8 mouse cellular contexts compared by ENCODE assay signal in genomic region chr19:42148569-42148860, GRCm38 (mm10). TPM values are rescaled to one million over a fixed set of nuclear protein-coding genes. Genes with fewer than 3 reads are reported as not detected.
A peak's percentile ranks its signal among the peaks of the same experiment; 100 is the strongest.
DNase-seq lines count a peak whose midpoint lies in the region; ATAC-seq and TF ChIP-seq lines count a peak whose summit lies in the region.

No protein-coding gene starts in this region.

- H3K27me3 ChIP-seq in lung, embryonic 16.5 days (ENCODE audit: control insufficient read depth, insufficient read depth, low read depth, low read length): no peaks in the 10 kb centered on the region
- H3K27me3 ChIP-seq in limb, embryonic 13.5 days: no peaks in the 10 kb centered on the region

- H3K27ac ChIP-seq in lung, embryonic 16.5 days (ENCODE audit: low read length): peak overlapping the region; percentile 96
- peak overlapping the region; percentile 79; the same call in 1 of the 2 replicates for H3K27ac ChIP-seq in embryonic fibroblast, embryonic 13.5 days (ENCODE audit: insufficient read depth, low read length)
- peak overlapping the region; percentile 95 for H3K27ac ChIP-seq in limb, embryonic 13.5 days

- peak; percentile 73 for TF ChIP-seq POLR2A in embryonic fibroblast, embryonic 13.5 days (IDR thresholded peaks at IDR 0.05; ENCODE audit: low read depth, low read length)

- no peak for DNase-seq in lung, postnatal 4 days
- DNase-seq in skeletal muscle tissue, adult 2 months (ENCODE audit: low read depth, low spot score): peak; percentile 66
- DNase-seq in urinary bladder, postnatal 14 days (ENCODE audit: low spot score): no peak

- TF ChIP-seq CTCF in embryonic fibroblast, embryonic 13.5 days (IDR thresholded peaks at IDR 0.05; ENCODE audit: borderline replicate concordance, insufficient read depth, low read length): no peak

- peak overlapping the region; percentile 82 for H3K4me3 ChIP-seq in lung, embryonic 16.5 days (ENCODE audit: low read length)
- H3K4me3 ChIP-seq in embryonic fibroblast, embryonic 13.5 days (ENCODE audit: insufficient read depth, low read length): peak overlapping the region; percentile 71
- peak overlapping the region; percentile 81 for H3K4me3 ChIP-seq in limb, embryonic 13.5 days

- peaks cover 58% of the 10 kb centered on the region for H3K4me1 ChIP-seq in lung, embryonic 16.5 days (replicated peaks; ENCODE audit: control insufficient read depth, insufficient read depth, low read length)
- peaks cover 20% of the 10 kb centered on the region; the same call in 1 of the 2 replicates for H3K4me1 ChIP-seq in embryonic fibroblast, embryonic 13.5 days (ENCODE audit: control insufficient read depth, insufficient read depth, low read length)
- peaks cover 54% of the 10 kb centered on the region for H3K4me1 ChIP-seq in limb, embryonic 13.5 days

- H3K4me2 ChIP-seq in lung, embryonic 16.5 days (ENCODE audit: low read depth, low read length): peak overlapping the region; percentile 89
- peak overlapping the region; percentile 86 for H3K4me2 ChIP-seq in limb, embryonic 13.5 days (replicated peaks)

- 7% methylated on average over 7 of the region's 7 CpGs for WGBS in lung, embryonic 16.5 days
- WGBS in limb, embryonic 13.5 days: 11% methylated on average over 7 of the region's 7 CpGs

- peak; percentile 57 for ATAC-seq in lung, embryonic 16.5 days (ENCODE audit: low read depth)
- peak; percentile 55; the same call in 1 of the 2 replicates for ATAC-seq in limb, embryonic 13.5 days (ENCODE audit: low FRiP score, low read depth)
- no peak for ATAC-seq in inflammation-experienced regulatory T-cells, adult 6 months
- ATAC-seq in megakaryocyte-erythroid progenitor cell, adult 5-6 weeks (replicated peaks; ENCODE audit: low FRiP score, low TSS enrichment, poor library complexity, severe bottlenecking): no peak

- H3K36me3 ChIP-seq in lung, embryonic 16.5 days (ENCODE audit: control insufficient read depth, insufficient read depth, low read length): peaks cover 4% of the 10 kb centered on the region; the same call in 1 of the 2 replicates
- peaks cover 13% of the 10 kb centered on the region for H3K36me3 ChIP-seq in limb, embryonic 13.5 days

- H3K9ac ChIP-seq in lung, embryonic 16.5 days (ENCODE audit: low read length): peak overlapping the region; percentile 95
- H3K9ac ChIP-seq in limb, embryonic 13.5 days: peak overlapping the region; percentile 94

- H3K9me3 ChIP-seq in lung, embryonic 16.5 days (ENCODE audit: control insufficient read depth, low read length): no peaks in the 10 kb centered on the region
- no peaks in the 10 kb centered on the region for H3K9me3 ChIP-seq in limb, embryonic 13.5 days

RNA-seq across cellular contexts. Expression of gene Marveld1, which starts 1.3 kb away (rescaled TPM):
- 8.9 and 9.8 TPM in 2 replicates for polyA plus RNA-seq in lung, embryonic 16.5 days (2015; fragmentation: Nextera tagmentation; extraction: Ambion mirVana)
- polyA plus RNA-seq in embryonic fibroblast, embryonic 13.5 days (2011; ENCODE audit: insufficient read length, low read depth, missing spikeins): 64.5 and 68.2 TPM in 2 replicates
- polyA plus RNA-seq in limb, embryonic 13.5 days (2015; fragmentation: Nextera tagmentation; extraction: Ambion mirVana): 11.5 and 11.6 TPM in 2 replicates
- 1 to 10 TPM; 2.9 to 8.7 (median 6.9) TPM for polyA plus RNA-seq in inflammation-experienced regulatory T-cells, adult 6 months (2017; shearing (Covaris generic))
- 3.3 and 6.1 TPM in 2 replicates for total RNA-seq in megakaryocyte-erythroid progenitor cell, adult 5-6 weeks (2014; fragmentation: Nextera tagmentation)
- 4.5 and 5.8 TPM in 2 replicates for total RNA-seq in megakaryocyte-erythroid progenitor cell, adult 5-6 weeks (2017)

RNA-seq across cellular contexts. Expression of gene Zfyve27, which starts 15.2 kb away (rescaled TPM):
- polyA plus RNA-seq in lung, embryonic 16.5 days (2015; fragmentation: Nextera tagmentation; extraction: Ambion mirVana): 26.3 and 26.4 TPM in 2 replicates
- polyA plus RNA-seq in embryonic fibroblast, embryonic 13.5 days (2011; ENCODE audit: insufficient read length, low read depth, missing spikeins): 13.3 and 15.4 TPM in 2 replicates
- 27.9 and 29.3 TPM in 2 replicates for polyA plus RNA-seq in limb, embryonic 13.5 days (2015; fragmentation: Nextera tagmentation; extraction: Ambion mirVana)
- polyA plus RNA-seq in inflammation-experienced regulatory T-cells, adult 6 months (2017; shearing (Covaris generic)): 10 to 100 TPM; 12.1 to 18.8 (median 17.9) TPM
- 19.4 and 30.4 TPM in 2 replicates for total RNA-seq in megakaryocyte-erythroid progenitor cell, adult 5-6 weeks (2014; fragmentation: Nextera tagmentation)
- total RNA-seq in megakaryocyte-erythroid progenitor cell, adult 5-6 weeks (2017): 10.7 and 13.4 TPM in 2 replicates

RNA-seq across cellular contexts. Expression of gene Avpi1, which starts 19.7 kb away (rescaled TPM):
- polyA plus RNA-seq in lung, embryonic 16.5 days (2015; fragmentation: Nextera tagmentation; extraction: Ambion mirVana): 84.9 and 87.6 TPM in 2 replicates
- 18.4 TPM in 2 replicates for polyA plus RNA-seq in embryonic fibroblast, embryonic 13.5 days (2011; ENCODE audit: insufficient read length, low read depth, missing spikeins)
- 28.7 and 33.6 TPM in 2 replicates for polyA plus RNA-seq in limb, embryonic 13.5 days (2015; fragmentation: Nextera tagmentation; extraction: Ambion mirVana)
- polyA plus RNA-seq in inflammation-experienced regulatory T-cells, adult 6 months (2017; shearing (Covaris generic)): 10 to 100 TPM in 1 of 3 experiments, 1 to 10 TPM in 2; 6.1 to 12.0 (median 6.8) TPM
- total RNA-seq in megakaryocyte-erythroid progenitor cell, adult 5-6 weeks (2014; fragmentation: Nextera tagmentation): 2.2 and 6.1 TPM in 2 replicates
- 4.6 TPM in 1 of 2 replicates, not detected in the other for total RNA-seq in megakaryocyte-erythroid progenitor cell, adult 5-6 weeks (2017)

RNA-seq across cellular contexts. Expression of gene Sfrp5, which starts 53.5 kb away (rescaled TPM):
- 0.35 and 0.60 TPM in 2 replicates for polyA plus RNA-seq in lung, embryonic 16.5 days (2015; fragmentation: Nextera tagmentation; extraction: Ambion mirVana)
- polyA plus RNA-seq in embryonic fibroblast, embryonic 13.5 days (2011; ENCODE audit: insufficient read length, low read depth, missing spikeins): not detected in 2 replicates
- polyA plus RNA-seq in limb, embryonic 13.5 days (2015; fragmentation: Nextera tagmentation; extraction: Ambion mirVana): 1.8 and 2.4 TPM in 2 replicates
- not detected for polyA plus RNA-seq in inflammation-experienced regulatory T-cells, adult 6 months (2017; shearing (Covaris generic))
- total RNA-seq in megakaryocyte-erythroid progenitor cell, adult 5-6 weeks (2014; fragmentation: Nextera tagmentation): not detected in 2 replicates
- not detected in 2 replicates for total RNA-seq in megakaryocyte-erythroid progenitor cell, adult 5-6 weeks (2017)

RNA-seq across cellular contexts. Expression of gene Pi4k2a, which starts 58.2 kb away (rescaled TPM):
- 7.5 and 8.4 TPM in 2 replicates for polyA plus RNA-seq in lung, embryonic 16.5 days (2015; fragmentation: Nextera tagmentation; extraction: Ambion mirVana)
- 25.6 and 27.7 TPM in 2 replicates for polyA plus RNA-seq in embryonic fibroblast, embryonic 13.5 days (2011; ENCODE audit: insufficient read length, low read depth, missing spikeins)
- polyA plus RNA-seq in limb, embryonic 13.5 days (2015; fragmentation: Nextera tagmentation; extraction: Ambion mirVana): 29.0 and 29.6 TPM in 2 replicates
- polyA plus RNA-seq in inflammation-experienced regulatory T-cells, adult 6 months (2017; shearing (Covaris generic)): 10 to 100 TPM in 2 of 3 experiments, 1 to 10 TPM in 1; 8.1 to 16.7 (median 11.9) TPM
- total RNA-seq in megakaryocyte-erythroid progenitor cell, adult 5-6 weeks (2014; fragmentation: Nextera tagmentation): 8.9 and 13.5 TPM in 2 replicates
- total RNA-seq in megakaryocyte-erythroid progenitor cell, adult 5-6 weeks (2017): 4.6 and 5.2 TPM in 2 replicates

Comparison
In these comparisons a context has a peak if more than half of its experiments do, and no peak if none do; other contexts are left out.
1. ATAC-seq: peak in lung, embryonic 16.5 days (single experiment) and limb, embryonic 13.5 days (single experiment); none in inflammation-experienced regulatory T-cells, adult 6 months (single experiment) and megakaryocyte-erythroid progenitor cell, adult 5-6 weeks (single experiment).
2. Peak in every context shown above with its lines, with median percentiles within 50 percentile points of each other: H3K27ac ChIP-seq and H3K4me3 ChIP-seq.